Mouse (Mus musculus) megakaryocyte, adult 5-6 weeks (primary cell): ENCODE results near the gene Cox14. TPM values are rescaled to one million over a fixed set of nuclear protein-coding genes. Genes with fewer than 3 reads are reported as not detected.

ENCODE experiments used
- total RNA-seq, 2 experiments: library from RNA; stranded (forward) in 1 of 2; stranded (reverse) in 1 of 2; fragments of 153-499, 151-499 nt in 1 of 2; fragments of 221-1000, 200-1000 nt in 1 of 2; gene quantifications; 2 replicates each; pipeline versions ENCODE4 v1.2.3 to v1.2.4; 2015 to 2017

The Cox14 gene
- total RNA-seq, 2 experiments from 2014 or later = 25.6 to 67.3 TPM

Other genes with a start within 250 kb of the Cox14 start
- gene Faim2, start 197.5 kb upstream of the Cox14 start, total RNA-seq (2015) = 0.04 TPM in 1 of 2 replicates, not detected in the other
- 0.49 TPM in 1 of 2 replicates, not detected in the other for gene Faim2, start 197.5 kb upstream of the Cox14 start, total RNA-seq (2017)
- not detected in 2 replicates for gene Aqp2, start 146.6 kb upstream of the Cox14 start, total RNA-seq (2015)
- not detected in 2 replicates for gene Aqp2, start 146.6 kb upstream of the Cox14 start, total RNA-seq (2017)
- not detected in 2 replicates for gene Aqp5, start 134.8 kb upstream of the Cox14 start, total RNA-seq (2015)
- gene Aqp5, start 134.8 kb upstream of the Cox14 start, total RNA-seq (2017) = not detected in 2 replicates
- gene Aqp6, start 124.2 kb upstream of the Cox14 start, total RNA-seq (2015) = not detected in 2 replicates
- not detected in 2 replicates for gene Aqp6, start 124.2 kb upstream of the Cox14 start, total RNA-seq (2017)
- gene Racgap1, start 74.0 kb upstream of the Cox14 start, total RNA-seq (2015) = 136 and 140 TPM in 2 replicates
- 184 and 201 TPM in 2 replicates for gene Racgap1, start 74.0 kb upstream of the Cox14 start, total RNA-seq (2017)
- 0.05 TPM in 1 of 2 replicates, not detected in the other for gene Asic1, start 55.2 kb upstream of the Cox14 start, total RNA-seq (2015)
- gene Asic1, start 55.2 kb upstream of the Cox14 start, total RNA-seq (2017) = 0.11 TPM in 1 of 2 replicates, not detected in the other
- gene Smarcd1, start 23.5 kb upstream of the Cox14 start, total RNA-seq (2015) = 12.0 and 12.4 TPM in 2 replicates
- gene Smarcd1, start 23.5 kb upstream of the Cox14 start, total RNA-seq (2017) = 9.3 and 16.1 TPM in 2 replicates
- not detected in 2 replicates for gene Gm17349, start 20.1 kb upstream of the Cox14 start, total RNA-seq (2015)
- gene Gm17349, start 20.1 kb upstream of the Cox14 start, total RNA-seq (2017) = not detected in 2 replicates
- 0.11 TPM in 1 of 2 replicates, not detected in the other for gene Gpd1, start 8.1 kb upstream of the Cox14 start, total RNA-seq (2015)
- gene Gpd1, start 8.1 kb upstream of the Cox14 start, total RNA-seq (2017) = 0.20 and 0.26 TPM in 2 replicates
- gene Cers5, start 47.3 kb downstream of the Cox14 start, total RNA-seq (2015) = 64.6 and 75.6 TPM in 2 replicates
- gene Cers5, start 47.3 kb downstream of the Cox14 start, total RNA-seq (2017) = 42.3 and 45.3 TPM in 2 replicates
- 17.7 and 22.6 TPM in 2 replicates for gene Lima1, start 149.8 kb downstream of the Cox14 start, total RNA-seq (2015)
- 27.1 and 37.8 TPM in 2 replicates for gene Lima1, start 149.8 kb downstream of the Cox14 start, total RNA-seq (2017)
- not detected in 2 replicates for gene Fam186a, start 241.4 kb downstream of the Cox14 start, total RNA-seq (2015)
- not detected in 2 replicates for gene Fam186a, start 241.4 kb downstream of the Cox14 start, total RNA-seq (2017)
- gene Larp4, start 244.4 kb downstream of the Cox14 start, total RNA-seq (2015) = 58.8 and 75.1 TPM in 2 replicates
- 42.6 and 42.9 TPM in 2 replicates for gene Larp4, start 244.4 kb downstream of the Cox14 start, total RNA-seq (2017)